12 mouse cellular contexts compared by ENCODE assay signal in genomic region chr2:102021371-102022084, GRCm38 (mm10).
DNase-seq lines count a peak whose midpoint lies in the region; ATAC-seq lines count a peak whose summit lies in the region.
"Had no signal": no experiment of that assay in that cellular context is flagged by ENCODE, and none has a peak within 500 bp of the region (broad histone marks: within the 10 kb centered on the region; RNA-seq: fewer than 3 reads in every experiment).

No protein-coding gene starts in this region.

- 22% methylated on average over 11 of the region's 11 CpGs for WGBS in intestine, embryonic 14.5 days
- WGBS in intestine, embryonic 15.5 days, result 28% methylated on average over 11 of the region's 11 CpGs
- 24% methylated on average over 11 of the region's 11 CpGs for WGBS in embryonic facial prominence, embryonic 15.5 days
- 15% methylated on average over 11 of the region's 11 CpGs for WGBS in kidney, embryonic 15.5 days
- 36% methylated on average over 11 of the region's 11 CpGs for WGBS in midbrain, embryonic 14.5 days

- H3K9me3 ChIP-seq in intestine, embryonic 14.5 days (ENCODE audit: control insufficient read depth, low read length), result no peaks in the 10 kb centered on the region
- H3K9me3 ChIP-seq in intestine, embryonic 15.5 days, result no peaks in the 10 kb centered on the region
- H3K9me3 ChIP-seq in embryonic facial prominence, embryonic 15.5 days (replicated peaks), result no peaks in the 10 kb centered on the region
- H3K9me3 ChIP-seq in kidney, embryonic 15.5 days (replicated peaks), result no peaks in the 10 kb centered on the region
- no peaks in the 10 kb centered on the region for H3K9me3 ChIP-seq in midbrain, embryonic 14.5 days (ENCODE audit: control insufficient read depth, low read length)

- no peak overlapping the region for H3K4me3 ChIP-seq in intestine, embryonic 14.5 days (ENCODE audit: low read depth, low read length)
- no peak overlapping the region for H3K4me3 ChIP-seq in intestine, embryonic 15.5 days (replicated peaks)
- H3K4me3 ChIP-seq in embryonic facial prominence, embryonic 15.5 days (replicated peaks), result no peak overlapping the region
- no peak overlapping the region for H3K4me3 ChIP-seq in kidney, embryonic 15.5 days (replicated peaks)
- no peak overlapping the region for H3K4me3 ChIP-seq in midbrain, embryonic 14.5 days (replicated peaks; ENCODE audit: low read depth, low read length)

- no peak overlapping the region for H3K4me2 ChIP-seq in intestine, embryonic 14.5 days (ENCODE audit: low read length)
- no peak overlapping the region for H3K4me2 ChIP-seq in intestine, embryonic 15.5 days (replicated peaks)
- no peak overlapping the region for H3K4me2 ChIP-seq in embryonic facial prominence, embryonic 15.5 days (replicated peaks)
- peak overlapping the region; percentile 3; the same call in 1 of the 2 replicates for H3K4me2 ChIP-seq in kidney, embryonic 15.5 days
- no peak overlapping the region for H3K4me2 ChIP-seq in midbrain, embryonic 14.5 days (ENCODE audit: low read length)

- intact Hi-C loops in gastrocnemius, postnatal 14 days (cut with DNase I; ENCODE audit: low total_unique reads), result no loop called here
- intact Hi-C loops in left cerebral cortex, postnatal 14 days (cut with DNase I), result loop anchor here (10.0 kb wide), 1 partner anchor 317 kb away; no protein-coding TSS in a partner anchor

- H3K36me3 ChIP-seq in intestine, embryonic 14.5 days (ENCODE audit: control insufficient read depth, insufficient read depth, low read length), result no peaks in the 10 kb centered on the region
- no peaks in the 10 kb centered on the region for H3K36me3 ChIP-seq in intestine, embryonic 15.5 days
- H3K36me3 ChIP-seq in embryonic facial prominence, embryonic 15.5 days, result no peaks in the 10 kb centered on the region
- no peaks in the 10 kb centered on the region for H3K36me3 ChIP-seq in kidney, embryonic 15.5 days
- no peaks in the 10 kb centered on the region for H3K36me3 ChIP-seq in midbrain, embryonic 14.5 days (ENCODE audit: control insufficient read depth, insufficient read depth, low read length)

- no peak overlapping the region for H3K27ac ChIP-seq in intestine, embryonic 14.5 days (ENCODE audit: low read depth)
- no peak overlapping the region for H3K27ac ChIP-seq in intestine, embryonic 15.5 days
- H3K27ac ChIP-seq in embryonic facial prominence, embryonic 15.5 days (replicated peaks), result peak overlapping the region; percentile 29
- H3K27ac ChIP-seq in kidney, embryonic 15.5 days, result peak overlapping the region; percentile 65; the same call in 1 of the 2 replicates
- H3K27ac ChIP-seq in midbrain, embryonic 14.5 days (replicated peaks; ENCODE audit: low read depth, low read length), result peak overlapping the region; percentile 56

- no peaks in the 10 kb centered on the region for H3K27me3 ChIP-seq in intestine, embryonic 14.5 days (replicated peaks; ENCODE audit: control insufficient read depth, insufficient read depth, low read length)
- no peaks in the 10 kb centered on the region for H3K27me3 ChIP-seq in intestine, embryonic 15.5 days (replicated peaks)
- no peaks in the 10 kb centered on the region for H3K27me3 ChIP-seq in embryonic facial prominence, embryonic 15.5 days
- H3K27me3 ChIP-seq in kidney, embryonic 15.5 days, result no peaks in the 10 kb centered on the region
- H3K27me3 ChIP-seq in midbrain, embryonic 14.5 days (ENCODE audit: control insufficient read depth, insufficient read depth, low read length), result no peaks in the 10 kb centered on the region
- H3K27me3 ChIP-seq: CH12.LX had no signal

- ATAC-seq in intestine, embryonic 14.5 days (replicated peaks; ENCODE audit: low FRiP score, low TSS enrichment, low read depth), result peak; percentile 44; the same call in 1 of the 2 replicates
- no peak; the same call in 1 of the 2 replicates for ATAC-seq in intestine, embryonic 15.5 days
- ATAC-seq in embryonic facial prominence, embryonic 15.5 days (ENCODE audit: insufficient number of reproducible peaks, low FRiP score, low TSS enrichment, low read depth), result no peak
- peak; percentile 82 for ATAC-seq in kidney, embryonic 15.5 days (replicated peaks; ENCODE audit: low FRiP score)
- 0 out of 2 replicates have a peak, but pooled peaks have one; percentile 8 for ATAC-seq in midbrain, embryonic 14.5 days (ENCODE audit: low FRiP score, low TSS enrichment)
- no peak for ATAC-seq in granulocyte monocyte progenitor cell, adult 5-6 weeks (replicated peaks; ENCODE audit: poor library complexity, severe bottlenecking)

- no peak for DNase-seq in intestine, embryonic 14.5 days (ENCODE audit: low spot score)
- no peak for DNase-seq in midbrain, embryonic 14.5 days
- DNase-seq in gastrocnemius, postnatal 14 days, result no peak
- DNase-seq in left cerebral cortex, postnatal 14 days (ENCODE audit: low spot score in 2 of 2), result no peak
- DNase-seq: gastrocnemius, postnatal 25 days; left cerebral cortex, postnatal 4 days; lung, postnatal 10 days had no signal

- 0 out of 2 replicates have a peak, but pooled peaks cover 13% of the 10 kb centered on the region for H3K4me1 ChIP-seq in intestine, embryonic 14.5 days (replicated peaks; ENCODE audit: control insufficient read depth, insufficient read depth, low read length)
- peaks cover 4% of the 10 kb centered on the region; the same call in 1 of the 2 replicates for H3K4me1 ChIP-seq in intestine, embryonic 15.5 days (replicated peaks)
- H3K4me1 ChIP-seq in embryonic facial prominence, embryonic 15.5 days, result peaks cover 22% of the 10 kb centered on the region
- peaks cover 20% of the 10 kb centered on the region for H3K4me1 ChIP-seq in kidney, embryonic 15.5 days
- H3K4me1 ChIP-seq in midbrain, embryonic 14.5 days (ENCODE audit: control insufficient read depth, insufficient read depth, low read length), result peaks cover 17% of the 10 kb centered on the region

- peak overlapping the region; percentile 1; the same call in 1 of the 2 replicates for H3K9ac ChIP-seq in intestine, embryonic 14.5 days (ENCODE audit: low read length)
- H3K9ac ChIP-seq in intestine, embryonic 15.5 days, result no peak overlapping the region
- H3K9ac ChIP-seq in embryonic facial prominence, embryonic 15.5 days, result no peak overlapping the region
- H3K9ac ChIP-seq in kidney, embryonic 15.5 days, result no peak overlapping the region
- no peak overlapping the region for H3K9ac ChIP-seq in midbrain, embryonic 14.5 days (replicated peaks; ENCODE audit: low read length)

Comparison
In these comparisons a context has a peak if more than half of its experiments do, and no peak if none do; other contexts are left out.
1. ATAC-seq: peak in intestine, embryonic 14.5 days (single experiment), kidney, embryonic 15.5 days (single experiment) and midbrain, embryonic 14.5 days (single experiment); none in intestine, embryonic 15.5 days (single experiment), embryonic facial prominence, embryonic 15.5 days (single experiment) and granulocyte monocyte progenitor cell, adult 5-6 weeks (single experiment).
2. H3K27ac ChIP-seq: peak in embryonic facial prominence, embryonic 15.5 days (single experiment), kidney, embryonic 15.5 days (single experiment) and midbrain, embryonic 14.5 days (single experiment); none in intestine, embryonic 14.5 days (single experiment) and intestine, embryonic 15.5 days (single experiment).